Mouse (Mus musculus) lung, postnatal 0 days (tissue): ENCODE results near the gene Hoxa5.

Experiments used
- CTCF ChIP-seq: IDR thresholded peaks from 2 replicates; pipeline ENCODE4 v1.5.1; 2016; ENCODE audit warnings: antibody characterized with exemption, mild to moderate bottlenecking
- EP300 ChIP-seq: IDR thresholded peaks from 2 replicates; pipeline ENCODE4 v1.6.1; 2016; ENCODE audit warnings: antibody characterized with exemption, mild to moderate bottlenecking, control low read depth

DNA sequence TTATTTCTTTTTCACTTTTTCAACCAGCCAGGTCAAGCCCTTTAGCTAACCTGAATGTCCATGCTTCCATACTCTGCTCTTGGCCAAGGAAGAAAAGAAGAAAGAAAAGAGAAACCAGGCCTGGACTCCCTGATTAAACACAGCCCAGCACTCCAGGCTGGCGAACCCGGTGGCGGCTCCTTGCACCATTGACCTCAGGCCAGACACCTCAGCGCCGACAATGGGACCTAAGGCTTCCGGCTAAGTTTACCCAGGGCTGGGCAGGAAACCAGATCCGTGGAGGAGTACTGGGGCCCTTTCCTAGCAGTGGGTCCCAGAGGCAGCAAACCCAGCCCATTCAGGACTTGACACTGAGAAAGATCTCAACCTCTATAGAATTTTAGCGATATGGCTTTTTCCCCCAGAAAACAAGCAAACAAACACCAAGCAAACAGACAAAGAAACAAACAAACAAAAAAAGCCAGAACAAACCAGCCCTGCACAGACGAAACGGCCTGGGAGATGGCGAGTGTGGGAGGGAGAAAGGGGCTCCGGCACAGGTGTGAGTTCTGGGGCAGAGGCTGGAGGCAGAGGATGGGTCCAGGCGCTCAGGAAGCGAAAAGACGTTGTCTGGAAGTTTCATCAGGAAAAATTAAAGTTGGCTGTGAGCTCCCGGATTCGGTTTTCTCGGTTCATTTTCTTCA is 27.6 kb upstream of the Hoxa5 start:
- TF ChIP-seq EP300 = no peak
- TF ChIP-seq CTCF = no peak
